Mouse (Mus musculus) embryo, embryonic 10 days (tissue): ENCODE measurements around the gene Cpsf4l.

Source experiments
- DNase-seq: peaks from one replicate; pipeline ENCODE4 v3.0.0-alpha.2; 2015; ENCODE audit warnings: low spot score

Cpsf4l gene

GRCm38 (mm10) chr11:113709731-113710256 is at the start of gene Cpsf4l:
Cpsf4l (minus strand) TSS chr11:113710017.
- peak; percentile 54 for DNase-seq

GRCm38 (mm10) chr11:113758851-113759250 is 49.0 kb upstream of the Cpsf4l start:
- no peak for DNase-seq

- no peak for DNase-seq
These were observed 46.8 kb upstream of the Cpsf4l start for GRCm38 (mm10) chr11:113756578-113756977.

- no peak for DNase-seq
These were observed 46.1 kb upstream of the Cpsf4l start for GRCm38 (mm10) chr11:113755878-113756277.

GRCm38 (mm10) chr11:113754845-113755244 is 45.0 kb upstream of the Cpsf4l start:
- no peak for DNase-seq

- DNase-seq: no peak
These were observed 43.0 kb upstream of the Cpsf4l start for GRCm38 (mm10) chr11:113752685-113753430.

GRCm38 (mm10) chr11:113752158-113752661 is 42.4 kb upstream of the Cpsf4l start:
- no peak for DNase-seq

GRCm38 (mm10) chr11:113751484-113752084 is 41.8 kb upstream of the Cpsf4l start, which contains the start of gene Cdc42ep4:
Cdc42ep4 (minus strand) TSS chr11:113751881.
- DNase-seq: peak; percentile 95

GRCm38 (mm10) chr11:113750571-113751483 is 41.0 kb upstream of the Cpsf4l start:
- DNase-seq: peak; percentile 83

- peak; percentile 53 for DNase-seq
These were observed 40.0 kb upstream of the Cpsf4l start for GRCm38 (mm10) chr11:113749749-113750351.

GRCm38 (mm10) chr11:113748797-113749521 is 39.1 kb upstream of the Cpsf4l start:
- DNase-seq: peak; percentile 62

- DNase-seq: no peak
These were observed 38.0 kb upstream of the Cpsf4l start for GRCm38 (mm10) chr11:113747725-113748380.

GRCm38 (mm10) chr11:113747056-113747455 is 37.2 kb upstream of the Cpsf4l start:
- DNase-seq: peak; percentile 69

GRCm38 (mm10) chr11:113745961-113746360 is 36.1 kb upstream of the Cpsf4l start:
- no peak for DNase-seq

- DNase-seq: no peak
These were observed 33.2 kb upstream of the Cpsf4l start for GRCm38 (mm10) chr11:113742998-113743397.

GRCm38 (mm10) chr11:113740100-113740499 is 30.3 kb upstream of the Cpsf4l start:
- DNase-seq: no peak

GRCm38 (mm10) chr11:113739213-113739612 is 29.4 kb upstream of the Cpsf4l start:
- DNase-seq: no peak

GRCm38 (mm10) chr11:113737912-113738311 is 28.1 kb upstream of the Cpsf4l start:
- DNase-seq: no peak

- no peak for DNase-seq
These were observed 27.7 kb upstream of the Cpsf4l start for GRCm38 (mm10) chr11:113737553-113737854.

GRCm38 (mm10) chr11:113736848-113737552 is 27.2 kb upstream of the Cpsf4l start:
- DNase-seq: no peak
